Mouse (Mus musculus) mouse trophoblast stem cell (cell line): ENCODE data around the gene Bzw1.

Experiments used
- in situ Hi-C, 2 experiments: fragments of 300-500 bp; cut with MseI, MboI; formaldehyde crosslinking; loops; 2 replicates in 1 of 2; 3 replicates in 1 of 2; pipeline ENCODE4 v1.15.1; 2025

Bzw1 gene

DNA sequence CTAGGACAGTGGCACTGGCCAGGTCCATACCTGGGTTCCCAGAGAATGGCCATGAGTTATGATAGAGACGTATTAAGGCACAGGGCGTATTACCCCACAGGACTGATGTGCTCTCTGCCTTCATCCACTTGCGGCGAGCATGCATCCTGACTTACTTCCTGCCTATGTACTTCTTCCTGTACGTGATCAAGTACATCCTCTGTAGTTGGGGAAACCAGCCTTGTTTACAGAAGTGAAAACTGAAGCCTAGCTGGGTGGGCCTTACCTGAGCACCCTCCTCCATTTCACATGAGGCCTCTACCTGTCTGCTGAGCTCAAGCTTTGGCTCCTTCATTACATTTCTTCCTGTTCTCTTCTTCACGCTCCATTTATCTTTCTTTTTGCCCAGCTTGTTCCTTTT lies 61.6 kb downstream of the Bzw1 start:
- in situ Hi-C loops = no loop called here
